Mouse (Mus musculus) liver, embryonic 14.5 days (tissue): ENCODE data around the gene Mff.

Experiments used
- CTCF ChIP-seq: IDR thresholded peaks from 2 replicates; pipeline ENCODE4 v1.5.1; 2016; ENCODE audit warnings: antibody characterized with exemption, low read depth, control low read depth
- EP300 ChIP-seq: IDR thresholded peaks from 2 replicates; pipeline ENCODE4 v1.6.1; 2016; ENCODE audit warnings: antibody characterized with exemption, low read depth

DNA sequence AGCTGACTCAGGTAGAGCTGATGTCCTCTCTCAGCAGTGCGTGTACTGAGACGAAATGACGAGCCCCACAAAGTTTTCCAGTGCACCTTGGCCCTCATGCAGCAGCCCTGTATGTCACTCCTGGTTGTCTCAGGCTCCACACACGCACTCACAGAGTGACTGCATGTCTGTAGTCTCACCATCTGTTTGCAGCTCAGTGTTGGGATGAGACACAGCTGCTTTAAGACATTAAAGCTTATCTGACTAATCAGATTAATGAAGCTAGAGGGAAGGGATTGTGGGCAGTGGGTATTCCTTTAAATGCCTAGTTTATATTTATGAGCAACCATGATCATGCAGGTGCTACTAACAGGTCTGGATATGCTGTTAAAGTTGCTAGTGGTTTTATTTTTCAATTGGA is 21.7 kb downstream of the Mff start:
- TF ChIP-seq CTCF = no peak
- TF ChIP-seq EP300 = no peak
